Mouse (Mus musculus): ENCODE measurements around the gene Ptcra. TPM values are rescaled to one million over a fixed set of nuclear protein-coding genes. Genes with fewer than 3 reads are reported as not detected.

Gene Ptcra
- polyA plus RNA-seq, 1 experiment from 2014 or later: 0.21 TPM

DNA sequence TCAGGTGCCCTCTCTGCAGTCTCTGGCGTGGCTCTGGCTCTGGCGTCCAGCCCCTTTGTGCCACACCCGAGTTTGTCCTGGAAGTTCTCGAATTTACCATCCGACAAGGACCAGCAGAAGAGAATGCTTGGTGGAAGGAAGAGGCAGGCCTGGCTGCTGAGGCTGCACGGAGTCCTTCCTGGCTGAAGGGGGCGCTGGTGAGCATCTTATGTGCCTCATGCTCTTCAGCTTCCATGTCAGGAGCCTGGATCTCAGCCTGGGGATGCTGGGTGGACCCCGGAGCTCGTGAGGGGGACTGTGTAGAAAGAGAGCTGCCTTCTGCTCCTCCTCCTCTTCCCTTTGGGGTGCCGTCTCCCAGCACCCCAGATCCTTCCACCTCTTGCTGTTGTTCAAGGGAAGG is 27.4 kb downstream of the Ptcra start:
- Histone ChIP-seq H3K27ac (no peak overlapping the region), H3K4me3 (no peak overlapping the region), H3K4me2 (no peak overlapping the region), H3K9ac (no peak overlapping the region), H3K4me1 (no peaks in the 10 kb centered on the region), H3K36me3 (ENCODE audit: poor library complexity, severe bottlenecking) (peaks cover 44% of the 10 kb centered on the region), H3K27me3 (no peaks in the 10 kb centered on the region), H3K9me3 (replicated peaks) (no peaks in the 10 kb centered on the region)
- no peak for ATAC-seq
- 62% methylated on average over 10 of the region's 10 CpGs for WGBS

DNA sequence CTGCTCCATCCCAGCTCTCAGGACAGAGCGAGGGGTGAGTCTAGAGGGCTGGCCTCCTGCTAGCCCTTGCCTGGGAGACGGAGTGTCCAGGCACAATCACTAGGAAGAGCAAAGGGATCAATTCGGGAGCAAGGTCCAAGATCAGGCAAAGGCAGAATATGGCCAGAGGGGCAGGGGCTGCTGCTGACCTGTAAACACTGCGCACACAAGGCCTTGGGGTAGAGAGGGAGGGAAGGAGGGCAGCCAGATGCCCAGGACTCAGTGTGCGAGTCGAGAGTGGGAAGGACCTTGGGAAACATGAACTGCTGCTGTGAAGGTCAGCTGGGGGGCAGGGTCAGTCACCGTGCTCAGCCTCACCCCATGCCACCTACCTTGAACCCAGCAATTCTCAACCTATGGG is 28.2 kb downstream of the Ptcra start:
- ATAC-seq: no peak
- Histone ChIP-seq H3K9me3 (replicated peaks) (no peaks in the 10 kb centered on the region), H3K4me1 (no peaks in the 10 kb centered on the region), H3K4me3 (no peak overlapping the region), H3K36me3 (ENCODE audit: poor library complexity, severe bottlenecking) (peaks cover 44% of the 10 kb centered on the region), H3K4me2 (no peak overlapping the region), H3K9ac (no peak overlapping the region), H3K27ac (no peak overlapping the region), H3K27me3 (no peaks in the 10 kb centered on the region)
- 93% methylated on average over 7 of the region's 7 CpGs for WGBS

DNA sequence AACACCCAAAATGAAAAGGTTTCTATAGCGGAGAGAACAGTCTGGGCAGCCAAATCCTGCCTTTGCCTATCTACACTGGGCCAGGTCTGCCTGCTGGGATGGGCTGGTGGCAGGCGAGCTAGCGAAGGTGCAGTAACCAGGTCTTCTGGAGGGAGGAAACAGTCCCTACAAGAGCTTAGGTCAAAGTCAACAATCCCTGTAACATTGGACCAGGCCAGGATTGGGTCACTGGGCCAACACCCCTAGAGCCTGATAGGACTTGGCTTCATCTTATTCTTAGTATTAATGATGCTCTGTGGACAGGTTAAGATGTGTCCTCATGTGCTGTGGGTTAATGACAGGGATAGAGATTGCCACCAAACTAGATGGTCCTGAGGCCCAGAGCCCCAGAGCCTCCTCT is 29.5 kb downstream of the Ptcra start:
- H3K27me3 ChIP-seq: peaks cover 6% of the 10 kb centered on the region
- no peak overlapping the region for H3K4me3 ChIP-seq
- no peak overlapping the region for H3K4me2 ChIP-seq
- peaks cover 43% of the 10 kb centered on the region for H3K36me3 ChIP-seq (ENCODE audit: poor library complexity, severe bottlenecking)
- 95% methylated on average over 3 of the region's 3 CpGs for WGBS
- H3K9me3 ChIP-seq (replicated peaks): no peaks in the 10 kb centered on the region
- H3K4me1 ChIP-seq: no peaks in the 10 kb centered on the region
- H3K9ac ChIP-seq: no peak overlapping the region
- no peak for ATAC-seq
- H3K27ac ChIP-seq: no peak overlapping the region

DNA sequence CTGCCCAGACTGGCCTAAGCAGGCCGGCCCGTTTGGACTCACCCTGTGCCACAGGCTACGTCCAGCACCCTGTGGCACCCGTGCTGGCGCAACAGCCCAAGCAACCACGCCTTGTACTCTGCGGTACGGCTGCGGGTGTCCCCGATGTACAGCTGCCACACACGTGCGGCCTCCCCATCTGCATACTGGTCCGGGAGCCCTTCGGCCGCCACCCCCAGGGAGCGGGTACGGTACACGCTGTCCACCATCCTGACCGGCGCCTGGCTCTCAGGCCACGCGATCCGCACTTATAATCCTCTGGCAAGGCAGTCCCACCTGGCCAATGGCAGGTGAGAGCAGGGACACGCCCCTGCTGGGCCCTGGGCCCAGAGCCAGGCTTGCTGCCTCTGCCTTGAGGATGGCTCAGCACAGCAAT is 34.6 kb downstream of the Ptcra start, which contains the start of gene Gnmt:
Gene Gnmt (minus strand): TSS at position 265 of the 415 bp plus-strand sequence.
- no peaks in the 10 kb centered on the region for H3K4me1 ChIP-seq
- no peak within 1 kb of the TSS for H3K4me3 ChIP-seq
- peaks cover 15% of the 10 kb centered on the region for H3K27me3 ChIP-seq
- H3K9ac ChIP-seq: 0 out of 2 replicates have a peak within 1 kb of the TSS, but pooled peaks have one; percentile 34
- ATAC-seq: no peak
- no peak within 1 kb of the TSS for H3K27ac ChIP-seq
- H3K9me3 ChIP-seq (replicated peaks): no peaks in the 10 kb centered on the region
- peaks cover 14% of the 10 kb centered on the region for H3K36me3 ChIP-seq (ENCODE audit: poor library complexity, severe bottlenecking)
- WGBS: 20% methylated on average over 24 of the region's 24 CpGs
- peak within 1 kb of the TSS; percentile 5; the same call in 1 of the 2 replicates for H3K4me2 ChIP-seq

DNA sequence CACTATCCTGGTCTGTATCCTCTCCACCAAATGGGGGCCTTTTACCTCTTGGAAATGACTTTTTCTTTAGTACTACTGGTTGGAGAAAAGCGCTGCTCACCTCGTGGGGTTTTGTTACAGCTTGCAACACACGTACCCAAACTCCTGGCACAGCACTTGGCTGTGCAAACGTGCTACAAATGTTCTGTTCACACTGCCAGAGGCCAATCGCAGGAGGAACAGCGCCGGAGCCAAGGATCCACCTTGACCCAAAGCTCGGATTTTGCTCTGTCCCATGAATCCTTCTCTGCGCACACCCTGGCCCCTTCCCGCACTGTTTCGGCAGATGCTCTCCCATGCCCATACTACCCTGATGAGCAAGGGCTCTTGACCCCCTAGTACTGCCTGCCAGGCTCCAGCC is 35.0 kb downstream of the Ptcra start:
- Histone ChIP-seq H3K9ac (0 out of 2 replicates have a peak overlapping the region, but pooled peaks have one; percentile 34), H3K27me3 (peaks cover 15% of the 10 kb centered on the region), H3K4me1 (no peaks in the 10 kb centered on the region), H3K36me3 (ENCODE audit: poor library complexity, severe bottlenecking) (peaks cover 18% of the 10 kb centered on the region), H3K4me3 (no peak overlapping the region), H3K9me3 (replicated peaks) (no peaks in the 10 kb centered on the region), H3K4me2 (no peak overlapping the region), H3K27ac (no peak overlapping the region)
- ATAC-seq: no peak
- WGBS: 50% methylated on average over 11 of the region's 11 CpGs

DNA sequence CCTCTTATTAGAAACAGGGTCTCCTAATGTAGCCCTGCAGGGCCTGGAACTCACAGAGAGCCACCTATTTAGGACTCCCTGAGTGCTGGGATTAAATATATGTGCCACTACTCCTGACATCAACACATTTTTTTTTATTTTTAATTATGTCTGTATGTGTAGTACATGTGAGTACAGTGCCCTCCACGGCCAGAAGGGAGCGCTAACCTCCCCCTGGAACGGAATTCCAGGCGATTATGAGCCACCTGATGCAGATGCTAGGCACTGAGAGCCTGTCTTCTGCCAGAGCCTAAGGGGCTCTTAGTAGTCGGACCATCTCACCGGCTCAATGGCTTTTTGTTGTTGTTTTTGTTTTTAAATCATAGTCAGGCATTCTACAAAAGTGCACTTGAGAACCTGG is 35.5 kb downstream of the Ptcra start:
- Histone ChIP-seq H3K36me3 (ENCODE audit: poor library complexity, severe bottlenecking) (peaks cover 22% of the 10 kb centered on the region), H3K27ac (no peak overlapping the region), H3K27me3 (peaks cover 15% of the 10 kb centered on the region), H3K9me3 (replicated peaks) (no peaks in the 10 kb centered on the region), H3K4me1 (no peaks in the 10 kb centered on the region), H3K4me2 (no peak overlapping the region), H3K9ac (no peak overlapping the region), H3K4me3 (no peak overlapping the region)
- WGBS: 45% methylated on average over 6 of the region's 6 CpGs
- ATAC-seq: no peak

DNA sequence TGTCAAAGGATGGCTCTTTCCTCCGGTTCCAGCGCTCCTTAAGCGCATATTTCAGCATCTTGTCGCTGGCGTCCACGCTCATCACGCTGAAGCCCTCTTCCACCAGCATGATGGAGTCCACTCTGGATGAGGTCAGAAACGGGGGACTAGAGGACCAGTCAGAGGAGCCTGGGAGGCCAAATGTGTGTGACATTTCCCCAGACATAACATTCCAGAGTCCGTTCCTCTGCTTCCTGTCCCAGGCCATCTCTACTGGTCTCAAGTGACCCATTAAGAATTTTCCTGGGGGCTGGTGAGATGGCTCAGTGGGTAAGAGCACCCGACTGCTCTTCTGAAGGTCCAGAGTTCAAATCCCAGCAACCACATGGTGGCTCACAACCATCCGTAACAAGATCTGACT is 36.2 kb downstream of the Ptcra start:
- WGBS: 91% methylated on average over 11 of the region's 11 CpGs
- Histone ChIP-seq H3K4me2 (no peak overlapping the region), H3K4me1 (no peaks in the 10 kb centered on the region), H3K36me3 (ENCODE audit: poor library complexity, severe bottlenecking) (peaks cover 28% of the 10 kb centered on the region), H3K27me3 (peaks cover 15% of the 10 kb centered on the region), H3K4me3 (no peak overlapping the region), H3K27ac (no peak overlapping the region), H3K9ac (no peak overlapping the region), H3K9me3 (replicated peaks) (no peaks in the 10 kb centered on the region)
- no peak for ATAC-seq

DNA sequence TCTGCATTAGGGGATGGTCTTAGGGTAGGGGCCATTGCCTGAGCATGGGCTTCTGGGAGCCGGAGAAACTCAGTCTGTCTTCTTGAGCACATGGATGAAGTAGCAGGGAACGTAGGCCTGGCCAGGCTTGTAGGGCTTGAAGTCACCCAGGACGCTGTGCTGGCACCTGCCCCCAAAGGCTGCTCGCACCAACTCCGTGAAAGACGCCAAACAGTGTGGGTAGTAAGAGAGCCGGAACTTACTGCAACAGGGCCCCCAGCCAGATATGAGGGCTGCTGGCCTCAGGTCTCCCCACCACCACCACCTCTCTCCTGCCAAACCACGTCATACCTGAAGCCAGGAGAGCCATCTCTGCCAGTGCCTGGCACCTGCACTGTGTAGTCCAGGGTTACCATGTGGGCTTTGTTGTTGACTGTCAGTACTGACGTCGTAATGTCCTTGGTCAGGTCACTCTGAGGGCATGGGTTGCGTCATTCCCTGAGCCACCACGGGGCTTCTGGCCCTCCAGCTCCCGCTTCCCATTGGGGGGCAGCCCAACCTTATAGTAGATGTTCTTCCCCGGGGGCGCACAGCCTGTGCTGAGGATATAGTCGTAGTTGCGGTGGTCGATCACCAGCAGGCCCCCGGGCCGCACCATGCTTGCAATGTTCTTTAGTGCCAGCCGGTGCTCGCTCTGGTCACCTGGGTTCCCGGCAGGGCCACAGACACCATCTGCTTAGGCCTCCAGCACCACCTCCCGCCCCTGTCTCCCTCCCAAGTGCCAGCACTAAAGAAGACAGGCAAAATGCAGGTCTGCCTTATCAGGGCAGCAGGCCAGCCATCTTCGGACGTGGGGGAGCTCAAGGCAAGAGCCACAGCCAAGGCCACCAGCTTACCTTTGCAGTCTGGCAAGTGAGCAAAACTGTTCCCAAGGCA is 37.5 kb downstream of the Ptcra start:
- Histone ChIP-seq H3K9ac (no peak overlapping the region), H3K4me1 (no peaks in the 10 kb centered on the region), H3K4me2 (no peak overlapping the region), H3K9me3 (replicated peaks) (no peaks in the 10 kb centered on the region), H3K4me3 (no peak overlapping the region), H3K36me3 (ENCODE audit: poor library complexity, severe bottlenecking) (peaks cover 40% of the 10 kb centered on the region), H3K27ac (no peak overlapping the region), H3K27me3 (peaks cover 15% of the 10 kb centered on the region)
- 92% methylated on average over 26 of the region's 26 CpGs for WGBS
- ATAC-seq: no peak

DNA sequence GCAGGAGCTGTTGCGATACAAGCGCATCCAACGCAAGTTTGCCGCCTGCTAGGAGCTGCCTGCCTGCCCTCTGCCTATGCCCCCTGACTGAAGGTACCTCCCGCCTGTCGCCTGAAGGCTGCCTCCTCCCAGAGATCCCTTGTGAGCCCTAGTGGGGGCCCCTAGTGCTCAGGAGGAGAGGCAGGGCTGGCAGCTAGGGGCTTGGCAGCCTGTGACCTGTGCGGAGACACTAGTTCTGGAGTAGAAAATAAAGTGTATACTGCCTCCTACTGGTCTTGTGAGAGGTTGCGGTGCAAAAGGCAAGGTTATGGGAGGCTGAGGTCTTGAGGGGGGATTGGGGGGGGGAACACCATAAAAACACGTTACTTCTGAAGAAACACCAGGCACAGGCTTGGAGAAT is 38.2 kb downstream of the Ptcra start:
- Histone ChIP-seq H3K9me3 (replicated peaks) (no peaks in the 10 kb centered on the region), H3K27me3 (peaks cover 15% of the 10 kb centered on the region), H3K9ac (no peak overlapping the region; the same call in 1 of the 2 replicates), H3K4me3 (no peak overlapping the region), H3K4me2 (no peak overlapping the region), H3K4me1 (no peaks in the 10 kb centered on the region), H3K27ac (no peak overlapping the region), H3K36me3 (ENCODE audit: poor library complexity, severe bottlenecking) (peaks cover 47% of the 10 kb centered on the region)
- peak; percentile 20; the same call in 1 of the 2 replicates for ATAC-seq
- 45% methylated on average over 9 of the region's 9 CpGs for WGBS

DNA sequence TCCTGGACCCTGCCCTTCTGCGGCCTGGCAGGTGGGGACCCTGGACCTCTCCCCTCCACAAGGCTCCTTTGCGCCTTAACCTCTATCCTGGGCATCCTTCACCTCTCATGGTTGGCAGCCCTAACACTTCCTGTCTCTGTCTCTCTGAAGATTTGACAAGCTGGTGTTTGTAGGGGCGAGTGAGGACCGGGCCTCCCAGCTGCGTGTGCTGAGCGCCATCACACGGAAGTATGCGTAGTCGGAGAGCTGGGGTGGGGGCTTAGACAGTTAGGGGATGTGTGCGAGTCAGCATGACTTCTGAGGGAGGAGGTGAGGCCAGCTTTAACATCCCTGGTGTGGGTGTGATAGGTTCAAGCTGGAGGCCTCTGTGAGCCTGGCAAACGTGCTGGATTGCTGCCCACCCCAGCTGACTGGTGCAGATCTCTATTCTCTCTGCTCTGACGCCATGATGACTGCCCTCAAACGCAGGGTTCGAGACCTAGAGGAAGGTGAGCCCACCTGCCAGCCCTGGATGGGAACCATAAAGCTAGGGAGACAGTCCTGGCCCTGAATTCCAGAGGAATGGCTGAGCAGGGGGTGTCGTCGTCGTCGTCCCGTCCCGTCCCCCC is 38.9 kb downstream of the Ptcra start:
- 81% methylated on average over 20 of the region's 20 CpGs for WGBS
- H3K36me3 ChIP-seq (ENCODE audit: poor library complexity, severe bottlenecking): peaks cover 48% of the 10 kb centered on the region
- H3K4me2 ChIP-seq: no peak overlapping the region
- no peak overlapping the region for H3K9ac ChIP-seq
- H3K4me1 ChIP-seq: no peaks in the 10 kb centered on the region
- H3K27me3 ChIP-seq: peaks cover 14% of the 10 kb centered on the region
- H3K9me3 ChIP-seq (replicated peaks): no peaks in the 10 kb centered on the region
- ATAC-seq: no peak
- H3K4me3 ChIP-seq: no peak overlapping the region
- no peak overlapping the region for H3K27ac ChIP-seq

DNA sequence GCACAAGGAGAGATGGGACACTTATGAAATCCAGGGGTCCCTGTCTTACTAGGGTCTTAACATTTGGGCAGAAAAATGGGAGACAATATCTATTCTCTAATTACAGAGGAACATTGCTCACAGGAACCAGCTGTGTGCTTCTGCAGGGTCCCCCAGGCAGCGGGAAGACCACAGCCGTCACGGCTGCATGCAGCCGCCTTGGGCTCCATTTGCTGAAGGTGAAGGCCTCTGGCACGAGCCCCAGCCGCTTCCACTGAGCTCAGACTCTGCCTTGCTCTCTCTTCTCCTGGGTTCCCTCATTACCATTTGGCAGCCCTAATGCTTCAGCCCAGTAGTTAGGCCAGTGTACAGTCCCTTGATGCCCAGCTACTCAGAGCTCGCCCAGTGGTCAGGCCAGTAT is 42.4 kb downstream of the Ptcra start:
- no peak overlapping the region for H3K27ac ChIP-seq
- WGBS: 88% methylated on average over 7 of the region's 7 CpGs
- peak overlapping the region; percentile 10; the same call in 1 of the 2 replicates for H3K9ac ChIP-seq
- no peak for ATAC-seq
- no peak overlapping the region for H3K4me3 ChIP-seq
- no peak overlapping the region for H3K4me2 ChIP-seq
- H3K9me3 ChIP-seq (replicated peaks): no peaks in the 10 kb centered on the region
- no peaks in the 10 kb centered on the region for H3K4me1 ChIP-seq
- no peaks in the 10 kb centered on the region for H3K27me3 ChIP-seq
- peaks cover 59% of the 10 kb centered on the region for H3K36me3 ChIP-seq (ENCODE audit: poor library complexity, severe bottlenecking)

DNA sequence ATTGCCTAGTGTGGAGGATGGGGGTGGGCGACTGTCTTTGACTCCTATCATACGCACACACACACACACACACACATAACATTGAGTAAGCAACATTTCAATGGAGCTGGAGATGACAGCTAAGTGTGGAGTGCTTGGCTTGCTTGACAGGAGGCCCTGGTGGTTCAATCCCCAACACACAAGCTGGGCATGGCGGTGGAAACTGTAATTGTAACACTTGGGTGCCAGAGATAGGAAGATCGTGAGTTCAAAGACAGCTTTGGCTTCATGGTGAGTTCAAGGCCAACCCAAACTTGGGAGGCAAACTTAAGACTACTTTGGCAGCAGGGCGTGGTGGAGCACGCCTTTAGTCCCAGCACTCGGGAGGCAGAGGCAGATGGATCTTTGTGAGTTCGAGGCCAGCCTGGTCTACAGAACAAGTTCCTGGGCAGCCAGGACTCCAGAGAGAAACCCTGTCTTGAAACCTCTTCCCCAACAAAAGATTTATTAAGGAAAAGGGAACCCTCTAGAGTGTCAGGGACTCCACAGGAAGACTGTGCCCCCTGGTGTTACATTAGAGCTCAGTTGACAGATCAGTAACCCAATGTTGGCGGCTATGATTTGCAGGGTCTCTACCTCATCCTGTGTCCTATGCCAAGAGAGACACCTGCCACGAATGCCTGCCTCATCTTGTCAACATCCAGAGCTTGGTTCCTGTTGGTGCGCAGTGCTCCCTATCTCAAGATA is 48.6 kb downstream of the Ptcra start:
- Histone ChIP-seq H3K4me1 (peaks cover 23% of the 10 kb centered on the region), H3K27ac (no peak overlapping the region), H3K9ac (no peak overlapping the region), H3K4me3 (no peak overlapping the region), H3K9me3 (replicated peaks) (no peaks in the 10 kb centered on the region), H3K4me2 (no peak overlapping the region), H3K36me3 (ENCODE audit: poor library complexity, severe bottlenecking) (peaks cover 41% of the 10 kb centered on the region), H3K27me3 (no peaks in the 10 kb centered on the region)
- no peak for ATAC-seq
- WGBS: 95% methylated on average over 11 of the region's 11 CpGs

Measured in forebrain, embryonic 13.5 days (tissue).